Mouse (Mus musculus): Measurements from ENCODE around the gene H2afj. TPM values are rescaled to one million over a fixed set of nuclear protein-coding genes. Genes with fewer than 3 reads are reported as not detected.
"Not testable (repeated sequence)": the region's sequence is repeated elsewhere in the genome, so short reads cannot be mapped to it uniquely, and the experiment has no call there.

H2afj gene
- polyA plus RNA-seq, 1 experiment from 2014 or later: 112 TPM

GRCm38 (mm10) chr6:136795110-136795509 lies 12.9 kb upstream of the H2afj start:
- 58% methylated on average over 1 of the region's 1 CpGs for WGBS

GRCm38 (mm10) chr6:136795850-136796249 lies 12.2 kb upstream of the H2afj start:
- ATAC-seq (replicated peaks; ENCODE audit: low FRiP score): no peak
- Histone ChIP-seq H3K4me1 (peaks cover 12% of the 10 kb centered on the region; the same call in 1 of the 2 replicates), H3K9ac (no peak overlapping the region), H3K27ac (no peak overlapping the region), H3K4me3 (replicated peaks) (no peak overlapping the region), H3K27me3 (peaks cover 10% of the 10 kb centered on the region), H3K9me3 (replicated peaks) (no peaks in the 10 kb centered on the region), H3K36me3 (no peaks in the 10 kb centered on the region), H3K4me2 (no peak overlapping the region)
- 40% methylated on average over 6 of the region's 6 CpGs for WGBS

More at GRCm38 (mm10) chr6:136795110-136795509, 12.9 kb upstream of the H2afj start:
- no peak overlapping the region for H3K4me3 ChIP-seq (replicated peaks)
- H3K9ac ChIP-seq: no peak overlapping the region
- no peaks in the 10 kb centered on the region for H3K9me3 ChIP-seq (replicated peaks)
- H3K27me3 ChIP-seq: peaks cover 10% of the 10 kb centered on the region
- H3K27ac ChIP-seq: no peak overlapping the region
- H3K4me1 ChIP-seq: peaks cover 12% of the 10 kb centered on the region; the same call in 1 of the 2 replicates
- no peak overlapping the region for H3K4me2 ChIP-seq
- no peaks in the 10 kb centered on the region for H3K36me3 ChIP-seq
- no peak for ATAC-seq (replicated peaks; ENCODE audit: low FRiP score)

- not testable (repeated sequence) for ATAC-seq (replicated peaks; ENCODE audit: low FRiP score); H3K27ac ChIP-seq; H3K9ac ChIP-seq; H3K9me3 ChIP-seq (replicated peaks); H3K36me3 ChIP-seq; H3K4me2 ChIP-seq; H3K27me3 ChIP-seq; H3K4me3 ChIP-seq (replicated peaks)
- H3K4me1 ChIP-seq: peaks cover 13% of the 10 kb centered on the region
- 82% methylated on average over 3 of the region's 3 CpGs for WGBS
Measured at GRCm38 (mm10) chr6:136797874-136798693, 10.0 kb upstream of the H2afj start.

- no peak for ATAC-seq (replicated peaks; ENCODE audit: low FRiP score)
- no peak overlapping the region for H3K9ac ChIP-seq
- H3K27me3 ChIP-seq: no peaks in the 10 kb centered on the region
- no peak overlapping the region for H3K4me2 ChIP-seq
- no peaks in the 10 kb centered on the region for H3K36me3 ChIP-seq
- no peak overlapping the region for H3K4me3 ChIP-seq (replicated peaks)
- WGBS: 92% methylated on average over 8 of the region's 8 CpGs
- peaks cover 16% of the 10 kb centered on the region for H3K4me1 ChIP-seq
- no peaks in the 10 kb centered on the region for H3K9me3 ChIP-seq (replicated peaks)
- no peak overlapping the region for H3K27ac ChIP-seq
Measured at GRCm38 (mm10) chr6:136800710-136801109, 7.3 kb upstream of the H2afj start.

GRCm38 (mm10) chr6:136801274-136801673 lies 6.8 kb upstream of the H2afj start:
- Histone ChIP-seq H3K36me3 (no peaks in the 10 kb centered on the region), H3K9me3 (replicated peaks) (no peaks in the 10 kb centered on the region), H3K4me2 (no peak overlapping the region), H3K9ac (no peak overlapping the region), H3K27ac (no peak overlapping the region), H3K4me1 (peaks cover 16% of the 10 kb centered on the region), H3K4me3 (replicated peaks) (no peak overlapping the region), H3K27me3 (no peaks in the 10 kb centered on the region)
- WGBS: 86% methylated on average over 6 of the region's 6 CpGs
- no peak for ATAC-seq (replicated peaks; ENCODE audit: low FRiP score)

GRCm38 (mm10) chr6:136803093-136803738 lies 4.8 kb upstream of the H2afj start:
- Histone ChIP-seq H3K4me3 (replicated peaks) (peak overlapping the region; percentile 78), H3K27ac (peak overlapping the region; percentile 100), H3K27me3 (no peaks in the 10 kb centered on the region), H3K9me3 (replicated peaks) (no peaks in the 10 kb centered on the region), H3K36me3 (no peaks in the 10 kb centered on the region), H3K4me2 (peak overlapping the region; percentile 88), H3K4me1 (peaks cover 22% of the 10 kb centered on the region), H3K9ac (peak overlapping the region; percentile 93)
- peak; percentile 2; the same call in 1 of the 2 replicates for ATAC-seq (replicated peaks; ENCODE audit: low FRiP score)
- WGBS: 20% methylated on average over 12 of the region's 12 CpGs

- no peaks in the 10 kb centered on the region for H3K9me3 ChIP-seq (replicated peaks)
- peak within 1 kb of the TSS; percentile 88 for H3K4me2 ChIP-seq
- ATAC-seq (replicated peaks; ENCODE audit: low FRiP score): peak; percentile 79
- under 1% methylated on average over 50 of the region's 50 CpGs for WGBS
- H3K9ac ChIP-seq: peak within 1 kb of the TSS; percentile 93
- H3K27me3 ChIP-seq: no peaks in the 10 kb centered on the region
- H3K36me3 ChIP-seq: no peaks in the 10 kb centered on the region
- H3K4me1 ChIP-seq: peaks cover 26% of the 10 kb centered on the region
- H3K27ac ChIP-seq: peak within 1 kb of the TSS; percentile 100
- peak within 1 kb of the TSS; percentile 78 for H3K4me3 ChIP-seq (replicated peaks)
Measured at GRCm38 (mm10) chr6:136803739-136804633, 4.1 kb upstream of the H2afj start, which contains the start of gene Hist4h4. TSS of gene Hist4h4 (minus strand) at chr6:136804415.

GRCm38 (mm10) chr6:136804705-136805408 lies 3.2 kb upstream of the H2afj start:
- Histone ChIP-seq H3K4me2 (peak overlapping the region; percentile 88), H3K4me1 (peaks cover 35% of the 10 kb centered on the region), H3K9me3 (replicated peaks) (no peaks in the 10 kb centered on the region), H3K36me3 (no peaks in the 10 kb centered on the region), H3K27ac (peak overlapping the region; percentile 100), H3K9ac (peak overlapping the region; percentile 48), H3K4me3 (replicated peaks) (peak overlapping the region; percentile 78), H3K27me3 (no peaks in the 10 kb centered on the region)
- no peak for ATAC-seq (replicated peaks; ENCODE audit: low FRiP score)
- WGBS: 32% methylated on average over 9 of the region's 9 CpGs

GRCm38 (mm10) chr6:136805409-136805775 lies 2.7 kb upstream of the H2afj start:
- Histone ChIP-seq H3K27ac (peak overlapping the region; percentile 100), H3K27me3 (no peaks in the 10 kb centered on the region), H3K4me1 (peaks cover 35% of the 10 kb centered on the region), H3K4me2 (no peak overlapping the region), H3K9ac (no peak overlapping the region), H3K4me3 (replicated peaks) (no peak overlapping the region), H3K36me3 (peaks cover 5% of the 10 kb centered on the region; the same call in 1 of the 2 replicates), H3K9me3 (replicated peaks) (no peaks in the 10 kb centered on the region)
- 88% methylated on average over 1 of the region's 1 CpGs for WGBS
- no peak for ATAC-seq (replicated peaks; ENCODE audit: low FRiP score)

GRCm38 (mm10) chr6:136806819-136807218 lies 1.2 kb upstream of the H2afj start:
- Histone ChIP-seq H3K27me3 (no peaks in the 10 kb centered on the region), H3K4me3 (replicated peaks) (no peak overlapping the region), H3K9ac (no peak overlapping the region), H3K36me3 (peaks cover 8% of the 10 kb centered on the region), H3K9me3 (replicated peaks) (no peaks in the 10 kb centered on the region), H3K27ac (peak overlapping the region; percentile 91; the same call in 1 of the 2 replicates), H3K4me2 (peak overlapping the region; percentile 94; the same call in 1 of the 2 replicates), H3K4me1 (peaks cover 35% of the 10 kb centered on the region)
- ATAC-seq (replicated peaks; ENCODE audit: low FRiP score): no peak
- 69% methylated on average over 5 of the region's 5 CpGs for WGBS

- H3K4me2 ChIP-seq: peak overlapping the region; percentile 94
- no peaks in the 10 kb centered on the region for H3K9me3 ChIP-seq (replicated peaks)
- H3K9ac ChIP-seq: peak overlapping the region; percentile 38
- 0 out of 2 replicates have a peak, but pooled peaks have one; percentile 0 for ATAC-seq (replicated peaks; ENCODE audit: low FRiP score)
- H3K4me3 ChIP-seq (replicated peaks): peak overlapping the region; percentile 90
- H3K27me3 ChIP-seq: no peaks in the 10 kb centered on the region
- peak overlapping the region; percentile 91 for H3K27ac ChIP-seq
- 44% methylated on average over 18 of the region's 18 CpGs for WGBS
- peaks cover 35% of the 10 kb centered on the region for H3K4me1 ChIP-seq
- H3K36me3 ChIP-seq: peaks cover 15% of the 10 kb centered on the region
Measured at GRCm38 (mm10) chr6:136807395-136808013, 540 bp upstream of the H2afj start.

Data from kidney, embryonic 15.5 days (tissue).